Mouse (Mus musculus) bone marrow, adult 2 months (tissue): ENCODE measurements around the gene Spice1.

Source experiments
- CTCF ChIP-seq: fragments of 200-500 bp; IDR thresholded peaks from 2 replicates; pipeline ENCODE4 v1.5.1; 2011; ENCODE audit warnings: low read length, control low read depth; ENCODE audit not compliant: control insufficient read depth, insufficient read depth
- POLR2A ChIP-seq: fragments of 200-500 bp; IDR thresholded peaks from 2 replicates; pipeline ENCODE4 v1.6.1; 2011; ENCODE audit warnings: low read depth, mild to moderate bottlenecking, control low read depth, low read length, borderline replicate concordance; ENCODE audit not compliant: control insufficient read depth

DNA sequence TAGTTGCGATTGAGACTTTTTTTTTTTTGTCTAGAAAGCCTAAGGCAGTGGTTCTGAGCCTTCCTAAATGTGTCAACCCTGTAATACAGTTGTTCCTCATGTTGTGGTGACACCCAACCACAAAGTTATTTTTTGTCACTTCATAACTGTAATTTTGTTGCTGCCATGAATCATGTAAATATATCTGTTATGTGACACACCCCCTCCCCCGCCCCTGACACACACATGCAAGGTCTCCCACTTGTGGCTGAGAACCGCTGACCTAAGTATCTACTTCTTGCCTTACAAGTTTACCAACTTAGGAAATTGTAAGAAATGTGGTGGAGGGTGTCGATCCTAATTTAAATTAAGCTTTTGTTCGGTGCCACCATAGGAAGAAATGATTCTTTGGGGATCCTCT, 58.0 kb downstream of the Spice1 start:
- TF ChIP-seq POLR2A (no peak), CTCF (no peak)
